Mouse (Mus musculus) layer of hippocampus, adult 2 months (tissue): ENCODE measurements around the gene Olfr406. TPM values are rescaled to one million over a fixed set of nuclear protein-coding genes. Genes with fewer than 3 reads are reported as not detected.

ENCODE experiments used
- DNase-seq, 2 experiments: peaks; one replicate each; pipeline ENCODE4 v3.0.0; 2022; ENCODE audit warnings: low spot score in 2 of 2
- H3K27ac ChIP-seq: fragments of 200-600 bp; 2 replicates; pipeline ENCODE4 v1.8.1; 2022
- H3K4me3 ChIP-seq: fragments of 200-600 bp; 2 replicates; pipeline ENCODE4 v1.8.1; 2022; ENCODE audit warnings: mild to moderate bottlenecking
- CTCF ChIP-seq: fragments of 200-600 bp; conservative IDR thresholded peaks from 2 replicates; pipeline ENCODE4 v1.8.1; 2022; ENCODE audit warnings: antibody characterized with exemption, mild to moderate bottlenecking, moderate library complexity
- long read RNA-seq, 2 experiments: library from polyadenylated mRNA; stranded (forward); transcript quantifications; one replicate each; pipeline ENCODE4 v2.0.0; 2021; ENCODE audit warnings: borderline mapping rate in 2 of 2
- total RNA-seq, 2 experiments: library from RNA; stranded (reverse); gene quantifications; 2 replicates each; pipeline ENCODE4 v1.2.3; 2021

Olfr406 gene
- total RNA-seq: not detected
- long read RNA-seq, experiment 1: 0 reads
- long read RNA-seq, experiment 2: 0 reads

- Histone ChIP-seq H3K27ac (no peak within 1 kb of the TSS), H3K4me3 (no peak within 1 kb of the TSS)
- DNase-seq: no peak
- TF ChIP-seq CTCF: no peak
Observed at GRCm38 (mm10) chr11:74259508-74259907, at the start of gene Olfr406. Gene Olfr406 (plus strand): TSS chr11:74259808.

- Histone ChIP-seq H3K4me3 (no peak within 1 kb of the TSS), H3K27ac (no peak within 1 kb of the TSS)
- no peak for DNase-seq
- TF ChIP-seq CTCF: no peak
Observed at GRCm38 (mm10) chr11:74211279-74211678, 48.3 kb upstream of the Olfr406 start, which contains the start of gene Olfr43. Gene Olfr43 (minus strand): TSS chr11:74211379.

DNA sequence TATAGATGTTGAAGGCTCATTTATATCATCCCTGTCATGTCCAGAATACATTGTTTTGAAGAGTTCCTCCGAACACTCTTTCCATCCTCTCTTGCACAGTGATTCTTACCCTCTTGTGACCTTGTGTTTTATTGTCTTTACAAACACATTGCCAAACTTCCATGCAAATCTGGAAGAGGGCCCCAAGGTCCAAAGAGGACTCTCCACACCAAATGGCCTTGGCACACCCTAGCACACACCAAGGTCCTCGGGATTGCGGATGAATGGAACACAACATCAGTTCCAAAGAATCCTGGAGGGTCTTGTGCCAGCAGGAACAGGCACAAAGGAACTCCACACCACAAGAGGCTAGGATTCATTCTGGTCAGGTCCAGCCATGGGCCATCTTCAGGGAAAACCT, 18.4 kb upstream of the Olfr406 start:
- Histone ChIP-seq H3K27ac (no peak overlapping the region), H3K4me3 (no peak overlapping the region)
- DNase-seq: no peak
- no peak for TF ChIP-seq CTCF

GRCm38 (mm10) chr11:74283436-74283835, 23.8 kb downstream of the Olfr406 start, which contains the start of gene Olfr59:
Gene Olfr59 (plus strand): TSS chr11:74283736.
- Histone ChIP-seq H3K27ac (no peak within 1 kb of the TSS), H3K4me3 (no peak within 1 kb of the TSS)
- no peak for DNase-seq
- no peak for TF ChIP-seq CTCF

- Histone ChIP-seq H3K27ac (no peak overlapping the region), H3K4me3 (no peak overlapping the region)
- no peak for DNase-seq
- no peak for TF ChIP-seq CTCF
Observed at GRCm38 (mm10) chr11:74287256-74287655, 27.6 kb downstream of the Olfr406 start.

Other genes with a start within 250 kb of the Olfr406 start
- gene Olfr139, start 203.3 kb upstream of the Olfr406 start, total RNA-seq: not detected
- gene Olfr399, start 203.2 kb upstream of the Olfr406 start, total RNA-seq: not detected
- gene Zfp616, start 189.9 kb upstream of the Olfr406 start, total RNA-seq: not detected
- not detected for gene Olfr401, start 146.1 kb upstream of the Olfr406 start, total RNA-seq
- not detected for gene Olfr402, start 106.3 kb upstream of the Olfr406 start, total RNA-seq
- not detected for gene Olfr403, start 73.6 kb upstream of the Olfr406 start, total RNA-seq
- not detected for gene Olfr43, start 48.4 kb upstream of the Olfr406 start, total RNA-seq
- gene Olfr59, start 23.9 kb downstream of the Olfr406 start, total RNA-seq: not detected
- gene Olfr410, start 78.2 kb downstream of the Olfr406 start, total RNA-seq: not detected
- not detected for gene Olfr411, start 92.8 kb downstream of the Olfr406 start, total RNA-seq
- gene Olfr412, start 102.3 kb downstream of the Olfr406 start, total RNA-seq: not detected